10 mouse cellular contexts compared by ENCODE assay signal in the genomic region with DNA sequence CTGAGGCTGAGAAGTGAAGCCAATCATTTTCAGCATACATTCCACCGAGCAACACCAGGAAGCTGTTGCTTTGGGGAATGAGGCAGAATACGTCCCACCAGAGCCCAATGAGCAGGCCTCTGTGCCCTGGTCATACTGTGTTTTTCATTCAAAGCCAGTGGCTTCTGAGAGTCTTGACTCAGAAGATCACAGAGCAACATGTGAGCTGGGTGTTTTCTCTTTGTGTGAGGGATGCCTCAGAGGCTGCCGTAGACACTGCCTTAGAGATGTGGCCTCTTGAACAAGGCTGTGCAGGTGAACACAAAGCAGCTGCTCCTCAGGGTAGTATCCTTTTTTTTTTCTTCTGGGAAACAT.
DNase-seq lines count a peak whose midpoint lies in the region; ATAC-seq lines count a peak whose summit lies in the region.
"Had no signal": no experiment of that assay in that cellular context is flagged by ENCODE, and none has a peak within 500 bp of the region (broad histone marks: within the 10 kb centered on the region; RNA-seq: fewer than 3 reads in every experiment).

No protein-coding gene starts in this region.

- H3K9ac ChIP-seq in lung, embryonic 15.5 days: no peak overlapping the region
- H3K9ac ChIP-seq in neural tube, embryonic 15.5 days (replicated peaks): 0 out of 2 replicates have a peak overlapping the region, but pooled peaks have one; percentile 14

- H3K27me3 ChIP-seq in lung, embryonic 15.5 days: no peaks in the 10 kb centered on the region
- no peaks in the 10 kb centered on the region for H3K27me3 ChIP-seq in limb, embryonic 10.5 days (ENCODE audit: low read depth, poor library complexity, severe bottlenecking)
- no peaks in the 10 kb centered on the region for H3K27me3 ChIP-seq in neural tube, embryonic 15.5 days (replicated peaks)
- H3K27me3 ChIP-seq: Patski had no signal

- H3K4me2 ChIP-seq in lung, embryonic 15.5 days: no peak overlapping the region
- H3K4me2 ChIP-seq in neural tube, embryonic 15.5 days: peak overlapping the region; percentile 45

- peak; percentile 29; the same call in 1 of the 2 replicates for ATAC-seq in lung, embryonic 15.5 days (ENCODE audit: borderline replicate concordance, extremely low read depth, low FRiP score, low TSS enrichment)
- ATAC-seq in neural tube, embryonic 15.5 days (ENCODE audit: low FRiP score): no peak
- ATAC-seq in megakaryocyte, adult 5-6 weeks (ENCODE audit: poor library complexity, severe bottlenecking): no peak

- H3K9me3 ChIP-seq in lung, embryonic 15.5 days: no peaks in the 10 kb centered on the region
- no peaks in the 10 kb centered on the region for H3K9me3 ChIP-seq in limb, embryonic 10.5 days (replicated peaks)
- H3K9me3 ChIP-seq in neural tube, embryonic 15.5 days (replicated peaks): no peaks in the 10 kb centered on the region

- peaks cover 22% of the 10 kb centered on the region for H3K4me1 ChIP-seq in lung, embryonic 15.5 days
- peaks cover 20% of the 10 kb centered on the region for H3K4me1 ChIP-seq in limb, embryonic 10.5 days
- H3K4me1 ChIP-seq in neural tube, embryonic 15.5 days: peaks cover 13% of the 10 kb centered on the region

- DNase-seq in embryo, embryonic 9.5 days (ENCODE audit: extremely low spot score): peak; percentile 49
- no peak for DNase-seq in embryo, embryonic 11 days
- no peak for DNase-seq in lung, postnatal 14 days
- no peak for DNase-seq in limb, embryonic 10.5 days (ENCODE audit: low spot score)
- DNase-seq in yolk sac, embryonic 10.5 days (ENCODE audit: low spot score): no peak

- no peaks in the 10 kb centered on the region for H3K36me3 ChIP-seq in lung, embryonic 15.5 days
- no peaks in the 10 kb centered on the region for H3K36me3 ChIP-seq in limb, embryonic 10.5 days
- no peaks in the 10 kb centered on the region for H3K36me3 ChIP-seq in neural tube, embryonic 15.5 days

- peak overlapping the region; percentile 10; the same call in 1 of the 2 replicates for H3K27ac ChIP-seq in lung, embryonic 15.5 days
- H3K27ac ChIP-seq in limb, embryonic 10.5 days: peak overlapping the region; percentile 77
- H3K27ac ChIP-seq in neural tube, embryonic 15.5 days (replicated peaks): peak overlapping the region; percentile 68

- WGBS in lung, embryonic 15.5 days: 42% methylated on average over 3 of the region's 3 CpGs
- WGBS in limb, embryonic 10.5 days: 61% methylated on average over 3 of the region's 3 CpGs
- 14% methylated on average over 3 of the region's 3 CpGs for WGBS in neural tube, embryonic 15.5 days

- H3K4me3 ChIP-seq in lung, embryonic 15.5 days: no peak overlapping the region
- H3K4me3 ChIP-seq in limb, embryonic 10.5 days: 0 out of 2 replicates have a peak overlapping the region, but pooled peaks have one; percentile 14
- no peak overlapping the region for H3K4me3 ChIP-seq in neural tube, embryonic 15.5 days (replicated peaks)
- H3K4me3 ChIP-seq: erythroblast, embryonic 14.5 days had no signal

Comparison
In these comparisons a context has a peak if more than half of its experiments do, and no peak if none do; other contexts are left out.
1. H3K27ac ChIP-seq: peak in every context shown above with its lines; median percentile 77 in limb, embryonic 10.5 days; 68 in neural tube, embryonic 15.5 days; 10 in lung, embryonic 15.5 days.